Mouse (Mus musculus) frontal cortex, postnatal 10 days (tissue): ENCODE data around the gene Ptpdc1.

Experiments
- DNase-seq, 2 experiments: peaks; one replicate each; pipeline ENCODE4 v3.0.0; 2022; ENCODE audit warnings: low spot score in 2 of 2, mixed read lengths in 1 of 2

Gene Ptpdc1

DNA sequence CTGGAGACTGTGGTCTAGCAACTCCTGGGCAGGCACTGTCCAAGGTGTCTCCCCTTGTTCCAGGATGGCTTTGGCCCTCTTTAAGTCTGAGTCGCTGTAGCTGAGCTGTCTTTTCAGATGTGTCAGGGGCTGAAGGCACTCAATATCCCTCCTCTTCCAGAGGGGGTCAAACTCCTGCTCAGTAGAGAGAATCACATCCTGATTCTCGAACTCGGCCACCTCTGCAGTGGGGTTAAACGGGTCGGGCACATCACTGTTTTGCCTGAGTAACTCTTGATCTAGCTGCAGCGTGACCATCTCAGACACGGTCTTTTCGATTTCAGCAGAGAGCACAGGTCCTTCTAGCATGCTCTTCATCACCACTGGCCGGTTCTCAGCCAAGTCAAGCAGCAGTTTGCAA is 39.0 kb downstream of the Ptpdc1 start:
- DNase-seq: no peak

DNA sequence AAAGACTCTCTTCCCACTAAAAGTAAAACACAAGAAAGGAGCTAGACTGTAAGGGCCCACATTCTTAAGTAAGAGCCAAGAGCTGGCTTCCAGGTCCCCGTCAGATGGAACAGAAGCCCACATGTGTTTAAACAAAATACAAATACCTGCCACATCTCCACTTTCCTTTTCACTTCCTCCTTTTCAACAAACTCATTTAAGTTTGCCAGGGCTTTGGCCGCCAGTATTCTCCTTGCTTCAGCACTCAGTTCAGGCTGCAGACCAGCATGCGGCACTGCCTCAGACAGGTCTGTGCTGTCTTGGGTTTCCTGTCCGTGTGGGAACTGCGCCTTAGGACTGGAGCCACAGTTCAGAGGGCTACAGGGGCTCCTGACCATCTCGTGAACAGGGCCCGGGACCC is 39.7 kb downstream of the Ptpdc1 start:
- no peak for DNase-seq

DNA sequence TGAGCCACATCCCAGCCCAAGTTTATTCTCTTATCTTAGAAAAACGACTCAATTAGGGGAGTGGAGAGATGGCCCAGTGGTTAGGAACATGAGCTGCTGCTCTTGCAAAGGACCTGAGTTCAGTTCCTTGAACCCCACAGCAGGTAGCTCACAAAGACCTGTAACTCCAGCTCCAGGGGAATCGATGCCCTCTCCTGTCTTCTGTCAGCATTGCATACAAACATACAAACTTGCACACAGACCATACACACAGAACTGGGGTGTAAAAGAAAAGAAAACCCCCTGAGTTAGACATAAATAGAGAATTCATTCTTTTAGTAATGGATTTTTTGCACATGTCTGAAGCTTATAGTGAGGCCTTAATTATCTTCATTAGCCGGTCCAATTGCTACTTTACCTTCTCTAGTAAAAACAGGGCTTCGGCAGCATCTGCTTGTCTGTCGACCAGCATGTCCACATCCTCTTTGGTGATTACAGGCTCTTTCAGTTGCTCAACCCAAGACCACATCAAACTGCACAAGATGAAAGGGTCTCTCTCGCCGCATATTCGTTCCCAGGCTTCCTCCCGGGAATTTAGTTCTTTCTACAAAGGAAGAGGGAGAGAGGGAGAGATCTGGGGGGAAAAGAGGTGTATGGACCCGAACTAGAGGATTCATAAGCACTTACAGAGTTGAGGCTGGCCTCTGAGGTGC is 42.6 kb downstream of the Ptpdc1 start:
- no peak for DNase-seq

DNA sequence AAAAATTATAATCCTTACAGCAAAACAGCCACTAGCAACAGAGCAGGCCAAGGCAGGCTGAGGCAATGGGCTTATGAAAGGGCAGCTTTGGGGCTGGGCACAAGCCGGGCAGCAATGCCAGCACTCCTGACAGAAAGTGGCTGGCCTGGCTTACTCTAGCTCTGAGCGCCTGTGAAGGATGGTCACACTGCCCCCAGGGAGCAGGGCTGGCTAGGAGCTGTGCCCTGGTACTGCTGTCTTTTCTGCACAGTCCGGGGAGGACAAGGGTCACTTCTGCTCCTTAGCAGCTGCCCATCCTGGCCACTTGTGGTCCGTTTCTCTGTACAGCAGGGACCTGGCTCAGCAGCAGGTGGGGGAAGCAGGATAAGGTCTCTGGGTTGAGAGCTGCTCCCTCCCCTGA is 46.8 kb downstream of the Ptpdc1 start:
- DNase-seq: no peak

DNA sequence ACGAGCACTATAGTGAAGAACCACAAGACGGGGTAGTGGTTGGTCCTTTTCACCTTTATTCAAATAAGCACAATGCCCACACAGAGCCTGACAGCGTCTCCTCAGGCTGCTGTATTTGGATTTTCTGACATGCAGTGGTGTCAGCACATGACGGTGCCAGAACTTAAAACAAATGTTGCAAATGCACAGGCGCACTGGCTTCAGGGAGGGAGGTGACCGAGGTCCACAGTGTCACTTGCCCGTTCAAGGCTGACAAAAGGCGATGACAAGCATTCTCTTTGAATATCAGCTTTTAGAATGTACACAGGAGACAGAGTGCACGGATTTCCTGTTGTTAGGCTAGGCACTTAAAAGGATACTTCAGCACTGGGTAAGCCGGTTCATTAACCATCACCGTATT is 47.6 kb downstream of the Ptpdc1 start:
- DNase-seq: no peak

DNA sequence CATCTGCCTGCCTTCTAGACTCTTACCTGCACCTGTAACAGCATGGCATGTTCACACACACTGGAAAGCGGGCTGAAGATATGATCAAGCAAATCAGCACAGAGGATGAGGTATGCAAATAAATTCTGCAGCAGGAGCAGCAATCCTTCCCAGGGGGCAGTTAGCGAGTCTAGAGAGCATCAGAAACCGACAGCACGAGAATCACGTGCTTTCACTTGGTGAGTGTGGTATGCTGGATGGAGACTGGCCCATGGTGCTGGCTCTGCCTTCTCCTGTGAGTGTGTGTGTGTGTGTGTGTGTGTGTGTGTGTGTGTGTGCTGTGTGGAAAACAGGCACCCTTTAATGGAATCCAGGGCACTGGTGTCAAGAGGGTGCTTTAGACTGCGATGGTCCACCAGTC is 48.5 kb downstream of the Ptpdc1 start:
- DNase-seq: no peak

DNA sequence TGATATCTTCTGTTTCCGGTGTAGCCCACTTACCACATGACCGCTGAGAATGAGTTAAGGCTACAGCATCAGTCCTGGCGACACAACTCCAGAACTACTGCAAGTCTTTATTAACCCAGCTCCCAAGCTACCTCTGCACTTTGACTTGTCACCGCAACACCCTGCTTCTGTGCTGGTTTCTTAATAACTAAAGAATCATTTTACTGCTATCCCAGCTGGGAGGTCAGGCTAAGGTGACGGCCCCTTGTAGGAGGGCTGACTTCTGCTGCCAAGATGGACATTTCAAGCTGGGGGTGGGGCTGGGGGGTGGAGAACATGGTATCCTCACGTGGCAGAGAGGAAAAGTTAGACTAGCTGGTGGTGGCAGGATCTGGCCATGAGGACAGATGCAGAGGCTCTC is 50.7 kb downstream of the Ptpdc1 start:
- DNase-seq: no peak

DNA sequence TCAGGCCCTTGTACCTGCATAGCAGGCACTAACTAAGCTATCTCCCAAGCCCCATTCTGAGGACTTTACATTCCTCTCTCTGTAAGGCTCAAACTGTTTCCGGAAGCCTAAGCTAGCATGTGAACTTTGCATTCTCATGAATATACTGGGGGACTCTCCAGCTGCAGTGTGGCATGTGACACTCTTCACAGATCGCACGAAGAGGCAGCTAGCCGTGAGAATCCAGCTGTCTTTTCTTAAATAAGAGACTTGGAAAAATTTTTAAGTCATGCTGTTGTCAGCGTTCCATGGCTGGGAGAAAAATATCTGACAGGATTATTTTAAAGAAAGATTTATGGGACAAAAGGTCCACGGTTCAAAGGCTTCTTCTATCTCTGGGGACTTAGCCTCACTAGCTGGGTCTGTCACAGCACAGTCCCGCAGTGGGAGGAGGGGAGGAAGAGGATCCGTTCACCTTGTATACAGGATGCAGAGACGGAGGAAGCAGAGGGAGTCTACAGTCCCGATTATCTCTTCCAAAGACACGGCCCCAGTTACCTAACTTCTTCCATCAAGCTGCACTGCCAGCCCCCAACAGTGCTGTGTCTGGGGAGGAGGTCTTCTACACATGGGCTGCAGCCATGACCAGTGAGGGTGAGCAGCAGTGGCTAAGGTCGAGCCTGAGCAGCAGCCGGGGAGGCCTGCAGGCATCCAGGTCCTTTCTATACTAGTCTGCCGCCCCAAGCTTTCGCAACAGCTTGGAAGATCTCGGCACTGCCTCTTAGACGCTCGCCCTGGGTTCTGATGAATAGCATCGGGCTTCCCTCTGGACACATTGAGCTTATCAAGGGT is 51.7 kb downstream of the Ptpdc1 start:
- DNase-seq: no peak

DNA sequence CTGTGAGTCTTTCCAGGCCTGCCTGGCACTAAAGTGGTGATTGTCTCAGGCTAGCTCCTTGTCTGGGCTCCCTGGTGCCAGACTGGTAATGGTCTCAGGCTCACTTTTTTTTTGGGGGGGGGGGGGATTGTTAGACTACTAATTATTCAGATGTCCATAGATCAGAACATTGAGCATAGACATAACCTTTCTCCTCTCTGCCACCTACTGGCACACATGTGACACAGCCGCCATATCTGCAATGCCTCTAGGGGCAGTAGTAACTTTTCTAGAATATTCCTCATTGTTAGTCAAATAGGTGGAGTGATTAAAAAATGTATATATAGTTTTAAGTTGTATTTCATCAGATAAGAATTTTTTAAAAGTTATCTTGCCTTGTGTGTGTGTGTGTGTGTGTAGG is 53.3 kb downstream of the Ptpdc1 start:
- DNase-seq: no peak

DNA sequence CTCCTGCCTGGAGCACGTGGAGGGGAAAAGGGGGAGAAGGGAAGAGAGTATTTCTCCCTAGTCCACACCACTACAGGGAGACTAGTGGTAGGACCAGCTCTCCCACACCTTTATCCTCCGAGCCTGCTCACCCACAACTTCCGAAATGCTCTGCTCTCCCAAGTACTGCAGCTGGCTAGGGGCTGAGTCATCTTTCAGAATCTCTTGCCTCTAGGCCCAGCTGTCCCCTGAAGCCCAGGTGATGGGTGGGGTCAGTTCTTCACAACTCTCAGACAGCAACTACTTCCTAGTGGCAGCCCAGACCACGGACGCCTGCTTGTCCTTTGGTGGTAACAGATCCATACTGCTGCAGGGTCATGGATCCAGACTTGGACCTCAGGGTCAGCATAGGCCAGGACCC is 54.2 kb downstream of the Ptpdc1 start:
- no peak for DNase-seq

DNA sequence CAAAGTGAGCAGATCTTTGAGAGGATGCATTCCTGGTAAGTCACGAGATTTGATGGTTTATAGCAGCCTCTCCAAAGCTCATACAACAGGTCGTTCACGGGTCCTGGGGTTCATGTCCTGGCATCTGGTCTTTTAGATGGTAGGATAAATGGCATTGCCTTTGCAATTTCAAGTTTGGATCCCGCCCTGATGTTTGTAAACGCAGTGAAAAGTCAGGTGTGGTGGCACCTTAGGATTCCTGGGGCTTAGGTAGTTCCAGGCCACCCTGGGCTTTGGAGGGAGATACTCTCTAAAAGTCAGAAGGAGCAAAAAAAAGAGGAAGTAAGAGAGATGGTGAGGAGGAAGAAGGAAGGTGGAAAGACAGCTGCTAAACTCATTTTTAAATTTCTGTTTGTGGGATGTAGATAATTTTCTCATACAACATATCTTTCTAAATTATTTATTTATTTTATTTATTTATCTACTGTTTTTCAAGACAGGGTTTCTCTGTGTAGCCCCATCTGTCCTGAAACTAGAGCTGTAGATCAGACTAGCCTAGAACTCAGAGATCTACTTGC is 55.8 kb downstream of the Ptpdc1 start:
- DNase-seq: no peak

DNA sequence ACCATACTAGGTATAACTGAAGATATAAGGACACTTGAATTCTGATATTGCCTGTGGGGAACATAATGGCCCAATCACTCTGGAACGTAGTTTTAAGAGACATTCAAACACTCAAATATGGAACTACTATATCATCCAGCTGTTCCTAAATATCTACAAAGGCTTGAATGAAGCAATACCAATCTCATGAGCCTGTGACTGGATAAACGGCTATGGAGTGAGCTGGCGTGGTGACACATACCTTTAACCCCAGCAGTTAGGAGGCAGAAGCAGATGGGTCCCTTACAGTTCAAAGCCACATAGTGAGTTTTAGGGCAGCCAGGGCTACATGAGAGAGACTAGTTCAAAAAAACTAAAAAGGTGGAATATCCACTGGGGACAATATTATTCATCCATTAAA is 57.8 kb downstream of the Ptpdc1 start:
- no peak for DNase-seq

DNA sequence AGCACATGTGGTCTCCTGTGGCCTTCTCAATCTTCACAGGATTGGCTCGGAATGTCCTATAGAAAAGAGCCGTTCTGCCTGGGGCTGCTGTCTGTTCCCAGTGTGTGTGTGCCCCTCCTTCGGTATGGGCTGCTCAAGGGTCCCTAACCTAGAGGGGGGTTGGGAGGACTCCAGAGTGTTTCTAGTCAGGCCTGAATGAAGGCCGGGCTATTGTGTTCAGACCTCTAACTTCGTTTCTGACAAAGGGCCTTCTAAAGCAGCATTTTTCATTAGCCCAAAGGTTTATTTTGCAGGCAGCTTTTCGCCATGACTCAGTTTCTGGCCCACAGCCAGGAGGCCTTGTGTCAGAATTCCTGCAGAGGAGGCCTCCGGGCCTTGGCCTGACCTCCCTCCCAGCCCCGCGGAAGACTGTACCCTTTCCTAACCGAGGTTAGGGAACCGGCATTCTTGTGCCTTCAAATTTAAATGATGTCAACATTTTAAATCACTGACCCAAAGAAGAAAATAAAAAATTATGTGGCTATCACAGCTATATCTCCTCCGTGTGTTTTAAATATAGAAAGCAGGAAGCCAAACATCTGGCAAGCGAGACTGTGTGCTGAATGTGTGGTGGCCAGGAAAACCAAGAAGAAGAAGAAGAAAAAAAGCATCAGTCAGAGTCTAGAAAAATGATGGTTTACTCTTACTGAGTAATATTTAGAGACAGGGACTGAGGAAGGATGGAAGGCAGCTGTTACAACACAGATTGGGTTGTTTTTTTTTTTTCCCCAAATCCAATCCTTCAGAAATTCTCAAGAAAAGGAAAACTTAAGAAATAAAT is 59.1 kb downstream of the Ptpdc1 start:
- DNase-seq: peak in 1 of 2 experiments; percentile 58

DNA sequence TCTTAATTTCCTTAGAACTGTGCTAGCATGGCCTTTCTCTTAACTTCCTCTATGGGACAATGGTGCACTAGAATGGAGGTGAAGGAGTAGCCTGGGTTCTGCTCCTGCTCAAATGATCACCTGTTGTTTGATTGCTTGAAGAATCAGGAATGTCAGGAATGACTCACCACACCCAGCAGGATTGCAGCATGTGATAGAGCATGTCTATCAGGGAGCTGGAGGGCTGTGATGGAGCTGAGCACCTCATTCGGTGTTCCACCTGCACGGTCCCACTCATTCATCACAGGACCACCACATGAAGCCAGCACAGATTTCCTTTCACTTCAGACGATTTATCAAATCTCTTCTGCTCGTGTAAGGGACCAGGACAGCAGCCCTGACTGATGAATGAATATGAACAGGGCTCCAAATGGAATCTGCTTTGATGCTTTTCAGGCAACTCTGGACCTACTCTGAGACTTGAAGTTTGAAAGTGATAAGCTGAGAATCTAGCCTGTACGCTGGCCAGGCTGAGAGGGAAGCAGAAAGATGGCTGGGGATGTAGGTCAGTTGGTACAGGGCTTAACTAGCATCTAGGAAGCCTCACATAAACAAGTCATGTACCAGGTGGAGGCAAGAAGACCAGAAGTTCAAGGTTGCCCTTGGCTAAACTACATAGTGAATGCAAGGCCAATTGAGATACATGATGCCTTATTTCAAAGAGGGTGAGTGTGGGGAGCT is 60.4 kb downstream of the Ptpdc1 start:
- DNase-seq: no peak

DNA sequence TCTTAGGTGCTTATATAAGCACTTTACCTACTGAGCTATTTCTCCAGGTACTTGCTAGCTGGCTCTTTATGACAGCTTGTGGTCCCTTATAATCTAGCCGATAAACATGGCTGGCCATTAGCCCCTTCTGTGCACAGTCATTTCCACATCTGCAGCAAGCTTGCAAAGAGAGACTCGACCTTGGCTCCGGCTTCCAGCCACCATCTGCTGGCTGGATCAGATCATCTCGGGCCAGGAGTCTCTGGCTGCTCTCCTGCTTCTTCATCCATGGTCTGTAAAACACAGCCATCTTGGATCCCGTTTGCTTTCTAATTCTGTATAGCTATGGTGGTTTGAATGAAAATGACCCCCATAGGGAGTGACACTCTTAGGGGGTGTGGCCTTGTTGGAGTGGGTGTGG is 63.1 kb downstream of the Ptpdc1 start:
- no peak for DNase-seq

DNA sequence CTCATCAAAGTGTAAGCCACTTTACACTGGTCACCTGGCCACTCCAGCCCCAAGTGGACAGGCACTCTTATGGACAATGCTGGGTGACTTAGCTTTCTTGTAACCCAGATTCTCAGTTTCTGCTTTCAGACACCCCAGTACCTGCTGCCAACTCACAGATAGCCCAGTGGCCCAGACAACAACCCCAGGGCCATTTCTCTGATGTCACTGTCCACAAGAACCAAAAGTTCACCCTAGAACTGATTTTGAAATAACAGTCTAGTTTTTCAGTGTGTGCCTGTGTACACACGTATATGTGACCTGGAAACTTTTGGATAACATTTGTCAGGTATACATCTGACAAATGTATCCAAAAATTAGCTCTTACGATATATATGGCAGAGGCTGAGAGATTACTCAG is 64.0 kb downstream of the Ptpdc1 start:
- DNase-seq: no peak

DNA sequence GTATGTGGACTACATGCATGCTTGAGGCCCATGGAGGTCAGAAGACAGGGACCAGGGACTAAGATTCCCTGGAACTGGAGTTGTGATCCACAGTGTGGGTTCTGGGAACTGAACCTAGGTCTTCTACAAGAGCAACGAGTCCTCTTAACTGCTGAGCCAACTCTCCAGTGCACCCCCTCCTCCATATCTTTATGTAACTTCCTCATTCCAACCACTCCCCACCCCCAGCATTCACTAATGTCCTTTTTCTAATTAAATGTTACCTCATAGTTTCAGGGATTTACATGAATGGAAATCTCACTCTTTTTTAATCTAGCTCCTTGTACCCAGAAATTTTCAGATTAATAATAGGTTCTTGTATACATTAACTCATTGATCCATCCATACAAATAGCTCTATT is 69.5 kb downstream of the Ptpdc1 start:
- no peak for DNase-seq

DNA sequence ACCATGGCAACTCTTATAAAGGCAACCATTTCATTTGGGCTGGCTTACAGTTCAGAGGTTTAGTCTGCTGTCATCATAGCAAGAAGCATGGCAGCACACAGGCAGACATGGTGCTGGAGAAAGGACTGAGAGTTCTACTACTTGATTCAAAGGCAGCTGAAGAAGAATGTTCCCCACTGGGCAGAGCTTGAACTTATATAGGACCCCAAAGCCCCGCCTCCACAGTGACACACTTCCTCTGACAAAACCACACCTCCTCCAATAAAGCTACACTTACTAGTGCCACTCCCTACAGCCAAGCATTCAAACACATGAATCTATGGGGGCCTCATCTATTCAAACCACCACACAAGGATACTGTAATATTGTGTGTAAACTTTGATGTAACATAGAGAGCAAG is 70.9 kb downstream of the Ptpdc1 start:
- DNase-seq: peak in 1 of 2 experiments; percentile 0

DNA sequence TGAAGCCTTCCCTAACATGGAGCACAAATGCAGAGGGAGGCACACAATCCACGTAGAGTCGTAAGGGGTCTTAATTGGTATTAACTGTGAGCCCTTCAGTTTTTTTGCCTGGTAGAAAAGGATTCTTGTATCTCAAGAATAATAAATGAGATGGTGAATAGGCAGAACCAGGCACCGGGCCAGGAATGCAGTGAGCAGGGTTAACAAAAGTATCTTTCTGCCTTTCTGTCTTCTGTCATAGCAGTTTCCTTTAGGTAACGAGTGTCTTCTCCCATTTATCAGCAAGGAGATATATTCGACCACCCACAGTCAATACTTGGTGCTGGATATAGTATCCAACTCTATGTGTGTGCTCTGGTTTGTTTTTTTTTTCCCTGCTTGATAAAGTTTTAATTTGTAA is 72.0 kb downstream of the Ptpdc1 start:
- peak in 1 of 2 experiments; percentile 4 for DNase-seq

DNA sequence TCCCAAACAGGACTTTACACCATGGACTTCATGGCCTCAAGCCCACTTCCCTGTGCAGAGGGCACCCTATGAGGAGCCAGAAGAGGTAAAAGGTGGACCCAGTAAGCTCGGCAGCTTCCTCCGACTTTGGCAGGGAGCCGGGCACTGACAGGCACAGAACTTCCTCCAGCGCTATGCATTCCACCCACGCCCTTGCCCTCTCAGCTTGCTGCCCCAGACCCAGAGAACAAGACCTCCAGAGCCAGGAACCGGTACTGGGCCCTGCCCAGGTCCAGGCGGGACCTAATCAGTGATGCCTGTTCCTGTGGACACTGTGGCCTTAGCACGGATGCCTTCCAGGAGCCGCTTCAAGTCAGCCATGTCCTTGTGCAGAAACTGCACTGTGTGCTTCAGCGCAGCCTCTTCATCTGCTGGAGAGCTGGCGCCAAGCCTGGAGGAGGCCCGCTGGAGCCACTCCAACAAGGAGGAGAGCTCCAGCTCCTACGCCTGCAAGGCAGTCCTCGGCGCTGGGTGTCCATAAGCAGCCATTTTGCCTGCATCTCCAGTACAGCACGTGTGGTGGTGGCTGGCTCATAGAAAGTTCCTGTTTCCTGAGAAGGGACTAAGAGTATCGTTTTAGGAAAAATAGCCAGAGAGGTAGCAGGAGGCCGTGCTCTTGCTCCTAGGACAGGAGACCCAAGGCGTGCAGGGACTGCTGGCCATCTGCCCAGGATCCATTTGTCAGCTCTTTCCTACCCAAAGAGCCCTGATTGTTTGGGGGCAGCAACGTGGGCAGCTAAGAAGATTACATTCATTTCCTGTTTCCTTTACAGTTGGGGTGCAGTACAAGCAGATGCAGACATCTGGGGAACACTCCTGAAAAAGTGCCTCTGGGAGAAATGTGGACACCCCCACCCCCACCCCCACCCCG is 73.0 kb downstream of the Ptpdc1 start:
- DNase-seq: peak; percentile 83 to 85
